Mouse (Mus musculus): ENCODE results near the gene Dpf2. TPM values are rescaled to one million over a fixed set of nuclear protein-coding genes. Genes with fewer than 3 reads are reported as not detected.

Gene Dpf2
- polyA plus RNA-seq, 1 experiment from 2014 or later = 150 TPM

GRCm38 (mm10) chr19:5864710-5865398, 48.0 kb downstream of the Dpf2 start:
- 89% methylated on average over 20 of the region's 20 CpGs for WGBS
- no peaks in the 10 kb centered on the region for H3K27me3 ChIP-seq (ENCODE audit: insufficient read depth, poor library complexity, severe bottlenecking)
- H3K27ac ChIP-seq = no peak overlapping the region
- peaks cover 97% of the 10 kb centered on the region for H3K36me3 ChIP-seq
- no peak overlapping the region for H3K4me3 ChIP-seq
- 0 out of 2 replicates have a peak, but pooled peaks cover 2% of the 10 kb centered on the region for H3K9me3 ChIP-seq
- DNase-seq (ENCODE audit: low spot score) = no peak
- peaks cover 17% of the 10 kb centered on the region for H3K4me1 ChIP-seq

GRCm38 (mm10) chr19:5863776-5864175, 49.0 kb downstream of the Dpf2 start:
- WGBS = 81% methylated on average over 5 of the region's 5 CpGs
- peak overlapping the region; percentile 62; the same call in 1 of the 2 replicates for H3K27ac ChIP-seq
- DNase-seq (ENCODE audit: low spot score) = no peak
- 0 out of 2 replicates have a peak, but pooled peaks cover 2% of the 10 kb centered on the region for H3K9me3 ChIP-seq
- peaks cover 14% of the 10 kb centered on the region for H3K4me1 ChIP-seq
- peaks cover 97% of the 10 kb centered on the region for H3K36me3 ChIP-seq
- no peaks in the 10 kb centered on the region for H3K27me3 ChIP-seq (ENCODE audit: insufficient read depth, poor library complexity, severe bottlenecking)
- no peak overlapping the region for H3K4me3 ChIP-seq

GRCm38 (mm10) chr19:5862335-5863085, 50.3 kb downstream of the Dpf2 start:
- WGBS = 96% methylated on average over 14 of the region's 14 CpGs
- no peaks in the 10 kb centered on the region for H3K27me3 ChIP-seq (ENCODE audit: insufficient read depth, poor library complexity, severe bottlenecking)
- 0 out of 2 replicates have a peak, but pooled peaks cover 2% of the 10 kb centered on the region for H3K9me3 ChIP-seq
- peaks cover 10% of the 10 kb centered on the region for H3K4me1 ChIP-seq
- H3K4me3 ChIP-seq = no peak overlapping the region
- no peak overlapping the region for H3K27ac ChIP-seq
- no peak for DNase-seq (ENCODE audit: low spot score)
- peaks cover 97% of the 10 kb centered on the region for H3K36me3 ChIP-seq

- Histone ChIP-seq H3K9me3 (no peaks in the 10 kb centered on the region), H3K4me3 (no peak overlapping the region), H3K4me1 (peaks cover 20% of the 10 kb centered on the region), H3K27ac (no peak overlapping the region), H3K27me3 (ENCODE audit: insufficient read depth, poor library complexity, severe bottlenecking) (no peaks in the 10 kb centered on the region), H3K36me3 (peaks cover 93% of the 10 kb centered on the region)
- WGBS = 87% methylated on average over 9 of the region's 9 CpGs
- DNase-seq (ENCODE audit: low spot score) = no peak
These were observed 56.2 kb downstream of the Dpf2 start for GRCm38 (mm10) chr19:5856604-5857003.

GRCm38 (mm10) chr19:5852035-5852722, 60.6 kb downstream of the Dpf2 start:
- WGBS = 50% methylated on average over 12 of the region's 12 CpGs
- peaks cover 58% of the 10 kb centered on the region for H3K4me1 ChIP-seq
- no peak for DNase-seq (ENCODE audit: low spot score)
- H3K27me3 ChIP-seq (ENCODE audit: insufficient read depth, poor library complexity, severe bottlenecking) = no peaks in the 10 kb centered on the region
- H3K9me3 ChIP-seq = no peaks in the 10 kb centered on the region
- H3K27ac ChIP-seq = peak overlapping the region; percentile 83; the same call in 1 of the 2 replicates
- H3K4me3 ChIP-seq = peak overlapping the region; percentile 6; the same call in 1 of the 2 replicates
- H3K36me3 ChIP-seq = peaks cover 52% of the 10 kb centered on the region

GRCm38 (mm10) chr19:5851481-5851971, 61.3 kb downstream of the Dpf2 start:
- no peaks in the 10 kb centered on the region for H3K9me3 ChIP-seq
- H3K4me1 ChIP-seq = peaks cover 62% of the 10 kb centered on the region
- H3K27ac ChIP-seq = peak overlapping the region; percentile 83
- WGBS = 38% methylated on average over 5 of the region's 5 CpGs
- H3K27me3 ChIP-seq (ENCODE audit: insufficient read depth, poor library complexity, severe bottlenecking) = no peaks in the 10 kb centered on the region
- H3K36me3 ChIP-seq = peaks cover 46% of the 10 kb centered on the region
- no peak overlapping the region for H3K4me3 ChIP-seq
- DNase-seq (ENCODE audit: low spot score) = no peak

- Histone ChIP-seq H3K27ac (no peak overlapping the region), H3K4me1 (peaks cover 68% of the 10 kb centered on the region), H3K36me3 (peaks cover 39% of the 10 kb centered on the region), H3K27me3 (ENCODE audit: insufficient read depth, poor library complexity, severe bottlenecking) (no peaks in the 10 kb centered on the region), H3K4me3 (no peak overlapping the region), H3K9me3 (no peaks in the 10 kb centered on the region)
- WGBS = 80% methylated on average over 3 of the region's 3 CpGs
- no peak for DNase-seq (ENCODE audit: low spot score)
These were observed 62.0 kb downstream of the Dpf2 start for GRCm38 (mm10) chr19:5850860-5851259.

- Histone ChIP-seq H3K4me1 (peaks cover 77% of the 10 kb centered on the region), H3K36me3 (peaks cover 30% of the 10 kb centered on the region), H3K9me3 (no peaks in the 10 kb centered on the region), H3K27ac (peak overlapping the region; percentile 96), H3K4me3 (peak overlapping the region; percentile 56), H3K27me3 (ENCODE audit: insufficient read depth, poor library complexity, severe bottlenecking) (no peaks in the 10 kb centered on the region)
- WGBS = 25% methylated on average over 11 of the region's 11 CpGs
- peak; percentile 95 for DNase-seq (ENCODE audit: low spot score)
These were observed 62.8 kb downstream of the Dpf2 start for GRCm38 (mm10) chr19:5849843-5850527.

GRCm38 (mm10) chr19:5848826-5849672, 63.8 kb downstream of the Dpf2 start:
- Histone ChIP-seq H3K27ac (peak overlapping the region; percentile 96), H3K36me3 (peaks cover 23% of the 10 kb centered on the region), H3K4me3 (peak overlapping the region; percentile 56), H3K27me3 (ENCODE audit: insufficient read depth, poor library complexity, severe bottlenecking) (no peaks in the 10 kb centered on the region), H3K9me3 (no peaks in the 10 kb centered on the region), H3K4me1 (peaks cover 87% of the 10 kb centered on the region)
- 29% methylated on average over 13 of the region's 13 CpGs for WGBS
- no peak for DNase-seq (ENCODE audit: low spot score)

- no peaks in the 10 kb centered on the region for H3K27me3 ChIP-seq (ENCODE audit: insufficient read depth, poor library complexity, severe bottlenecking)
- WGBS = 48% methylated on average over 14 of the region's 14 CpGs
These were observed 64.6 kb downstream of the Dpf2 start for GRCm38 (mm10) chr19:5848032-5848825.

GRCm38 (mm10) chr19:5847306-5847796, 65.5 kb downstream of the Dpf2 start:
- 60% methylated on average over 4 of the region's 4 CpGs for WGBS
- Histone ChIP-seq H3K9me3 (no peaks in the 10 kb centered on the region), H3K27ac (peak overlapping the region; percentile 96), H3K27me3 (ENCODE audit: insufficient read depth, poor library complexity, severe bottlenecking) (no peaks in the 10 kb centered on the region), H3K4me1 (peaks cover 94% of the 10 kb centered on the region), H3K4me3 (peak overlapping the region; percentile 56), H3K36me3 (peaks cover 11% of the 10 kb centered on the region)
- no peak for DNase-seq (ENCODE audit: low spot score)

More at GRCm38 (mm10) chr19:5848032-5848825, 64.6 kb downstream of the Dpf2 start:
- Histone ChIP-seq H3K36me3 (peaks cover 20% of the 10 kb centered on the region), H3K4me3 (peak overlapping the region; percentile 56), H3K9me3 (no peaks in the 10 kb centered on the region), H3K27ac (peak overlapping the region; percentile 96), H3K4me1 (peaks cover 94% of the 10 kb centered on the region)
- DNase-seq (ENCODE audit: low spot score) = no peak
